8 mouse cellular contexts compared by ENCODE assay signal in genomic region chr4:133754238-133754637, GRCm38 (mm10). TPM values are rescaled to one million over a fixed set of nuclear protein-coding genes. Genes with fewer than 3 reads are reported as not detected.
DNase-seq lines count a peak whose midpoint lies in the region; ATAC-seq and TF ChIP-seq lines count a peak whose summit lies in the region.

No protein-coding gene starts in this region.

- H3K9ac ChIP-seq in kidney, embryonic 14.5 days (ENCODE audit: low read depth, low read length) = peak overlapping the region; percentile 100
- peak overlapping the region; percentile 100 for H3K9ac ChIP-seq in limb, embryonic 14.5 days (ENCODE audit: low read depth, low read length, severe bottlenecking)
- H3K9ac ChIP-seq in midbrain, postnatal 0 days (replicated peaks; ENCODE audit: low read length, poor library complexity, severe bottlenecking) = peak overlapping the region; percentile 100

- H3K27me3 ChIP-seq in C2C12 (ENCODE audit: control insufficient read depth, insufficient read depth, insufficient read length) = no peaks in the 10 kb centered on the region
- H3K27me3 ChIP-seq in heart, embryonic 10.5 days (ENCODE audit: insufficient read depth, poor library complexity, severe bottlenecking) = no peaks in the 10 kb centered on the region
- H3K27me3 ChIP-seq in kidney, embryonic 14.5 days (ENCODE audit: control insufficient read depth, insufficient read depth, low read length) = no peaks in the 10 kb centered on the region
- H3K27me3 ChIP-seq in limb, embryonic 14.5 days (ENCODE audit: control insufficient read depth, insufficient read depth, low read length) = no peaks in the 10 kb centered on the region
- no peaks in the 10 kb centered on the region for H3K27me3 ChIP-seq in midbrain, postnatal 0 days (ENCODE audit: insufficient read depth, low read length)

- peak overlapping the region; percentile 75 for H3K4me3 ChIP-seq in C2C12 (ENCODE audit: insufficient read depth, poor library complexity, severe bottlenecking)
- H3K4me3 ChIP-seq in embryonic fibroblast, embryonic 13.5 days (ENCODE audit: insufficient read depth, low read length) = peak overlapping the region; percentile 45
- peak overlapping the region; percentile 95 for H3K4me3 ChIP-seq in heart, embryonic 10.5 days
- peak overlapping the region; percentile 100 for H3K4me3 ChIP-seq in kidney, embryonic 14.5 days (ENCODE audit: low read length)
- peak overlapping the region; percentile 100 for H3K4me3 ChIP-seq in limb, embryonic 14.5 days (replicated peaks; ENCODE audit: low read length)
- peak overlapping the region; percentile 100 for H3K4me3 ChIP-seq in midbrain, postnatal 0 days (ENCODE audit: low read depth, low read length)

- no peaks in the 10 kb centered on the region for H3K9me3 ChIP-seq in heart, embryonic 10.5 days
- H3K9me3 ChIP-seq in kidney, embryonic 14.5 days (ENCODE audit: control insufficient read depth, low read length) = no peaks in the 10 kb centered on the region
- H3K9me3 ChIP-seq in limb, embryonic 14.5 days (ENCODE audit: control insufficient read depth, low read length) = no peaks in the 10 kb centered on the region
- no peaks in the 10 kb centered on the region for H3K9me3 ChIP-seq in midbrain, postnatal 0 days (ENCODE audit: low read length)

- peak overlapping the region; percentile 96 for H3K27ac ChIP-seq in embryonic fibroblast, embryonic 13.5 days (ENCODE audit: insufficient read depth, low read length)
- H3K27ac ChIP-seq in heart, embryonic 10.5 days = peak overlapping the region; percentile 100
- peak overlapping the region; percentile 100 for H3K27ac ChIP-seq in kidney, embryonic 14.5 days (ENCODE audit: low read depth, low read length)
- peak overlapping the region; percentile 100 for H3K27ac ChIP-seq in limb, embryonic 14.5 days (replicated peaks; ENCODE audit: low read depth, low read length)
- H3K27ac ChIP-seq in midbrain, postnatal 0 days (ENCODE audit: low read depth, low read length) = peak overlapping the region; percentile 98

- peak; percentile 99 for DNase-seq in brain, adult 2 months (ENCODE audit: low read depth, low spot score)
- peak; percentile 98 for DNase-seq in heart, embryonic 10.5 days (ENCODE audit: low spot score)
- DNase-seq in limb, embryonic 14.5 days (ENCODE audit: low spot score) = peak; percentile 95
- peak; percentile 97 for DNase-seq in midbrain, postnatal 0 days (ENCODE audit: low spot score)
- peak; percentile 98 to 100 for DNase-seq in spleen, postnatal 10 days (ENCODE audit: low spot score in 2 of 2)

- TF ChIP-seq POLR2A in embryonic fibroblast, embryonic 13.5 days (IDR thresholded peaks at IDR 0.05; ENCODE audit: low read depth, low read length) = peak; percentile 69
- TF ChIP-seq POLR2A in limb, embryonic 14.5 days (IDR thresholded peaks at IDR 0.05; ENCODE audit: borderline replicate concordance, extremely low read depth, insufficient read depth, insufficient read length) = peak; percentile 60; the same call in 1 of the 2 replicates

- no peak for TF ChIP-seq CTCF in C2C12 (IDR thresholded peaks at IDR 0.05; ENCODE audit: control insufficient read depth, insufficient read depth, insufficient read length)
- no peak for TF ChIP-seq CTCF in embryonic fibroblast, embryonic 13.5 days (IDR thresholded peaks at IDR 0.05; ENCODE audit: borderline replicate concordance, insufficient read depth, low read length)
- TF ChIP-seq CTCF in midbrain, postnatal 0 days (IDR thresholded peaks at IDR 0.05) = peak; percentile 4; the same call in 1 of the 2 replicates

- WGBS in heart, embryonic 10.5 days = under 1% methylated on average over 48 of the region's 50 CpGs
- under 1% methylated on average over 33 of the region's 50 CpGs for WGBS in kidney, embryonic 14.5 days
- 0% methylated on average over 22 of the region's 50 CpGs for WGBS in limb, embryonic 14.5 days
- WGBS in midbrain, postnatal 0 days = 0% methylated on average over 41 of the region's 50 CpGs

- H3K36me3 ChIP-seq in C2C12 (ENCODE audit: control insufficient read depth, insufficient read depth) = peaks cover 2% of the 10 kb centered on the region
- peaks cover 7% of the 10 kb centered on the region for H3K36me3 ChIP-seq in heart, embryonic 10.5 days
- peaks cover 3% of the 10 kb centered on the region; the same call in 1 of the 2 replicates for H3K36me3 ChIP-seq in kidney, embryonic 14.5 days (ENCODE audit: control insufficient read depth, insufficient read depth, low read length)
- peaks cover 4% of the 10 kb centered on the region for H3K36me3 ChIP-seq in limb, embryonic 14.5 days (ENCODE audit: control insufficient read depth, insufficient read depth, low read length)
- no peaks in the 10 kb centered on the region for H3K36me3 ChIP-seq in midbrain, postnatal 0 days (ENCODE audit: insufficient read depth, low read length)

- peak overlapping the region; percentile 91 for H3K4me2 ChIP-seq in kidney, embryonic 14.5 days (replicated peaks; ENCODE audit: low read depth, low read length)
- H3K4me2 ChIP-seq in limb, embryonic 14.5 days (replicated peaks; ENCODE audit: low read depth, low read length, severe bottlenecking) = peak overlapping the region; percentile 91
- H3K4me2 ChIP-seq in midbrain, postnatal 0 days (ENCODE audit: low read depth, low read length, poor library complexity, severe bottlenecking) = peak overlapping the region; percentile 92

- H3K79me3 ChIP-seq in C2C12 (ENCODE audit: low read depth) = peaks cover 33% of the 10 kb centered on the region

- H3K4me1 ChIP-seq in embryonic fibroblast, embryonic 13.5 days (ENCODE audit: control insufficient read depth, insufficient read depth, low read length) = peaks cover 15% of the 10 kb centered on the region
- peaks cover 33% of the 10 kb centered on the region for H3K4me1 ChIP-seq in heart, embryonic 10.5 days
- H3K4me1 ChIP-seq in kidney, embryonic 14.5 days (ENCODE audit: control insufficient read depth, insufficient read depth, low read length) = peaks cover 32% of the 10 kb centered on the region
- peaks cover 30% of the 10 kb centered on the region for H3K4me1 ChIP-seq in limb, embryonic 14.5 days (ENCODE audit: control insufficient read depth, insufficient read depth, low read length)
- peaks cover 16% of the 10 kb centered on the region for H3K4me1 ChIP-seq in midbrain, postnatal 0 days (ENCODE audit: insufficient read depth, low read length)

- peak overlapping the region; percentile 54 for H3ac ChIP-seq in C2C12 (ENCODE audit: control insufficient read depth, insufficient read length, low read depth)

- H3K79me2 ChIP-seq in C2C12 (ENCODE audit: control insufficient read depth, insufficient read depth) = peaks cover 52% of the 10 kb centered on the region

- ATAC-seq in kidney, embryonic 14.5 days (ENCODE audit: low FRiP score, low TSS enrichment) = peak; percentile 86
- peak; percentile 85 for ATAC-seq in limb, embryonic 14.5 days (ENCODE audit: low FRiP score, low read depth)
- ATAC-seq in midbrain, postnatal 0 days (ENCODE audit: low FRiP score) = peak; percentile 81

TF ChIP-seq in C2C12, 6 proteins besides CTCF, POLR2A, EP300 and RAD21:
- peak; percentile 55 for TF ChIP-seq MAX (IDR thresholded peaks at IDR 0.05)
- TF ChIP-seq FOSL1 (IDR thresholded peaks at IDR 0.05; ENCODE audit: insufficient read depth, low read length, poor library complexity, severe bottlenecking) = no peak
- no peak for TF ChIP-seq MYOD1 (IDR thresholded peaks at IDR 0.05; ENCODE audit: control insufficient read depth, insufficient read length, low read depth)
- no peak for TF ChIP-seq CEBPB (IDR thresholded peaks at IDR 0.05; ENCODE audit: low read depth)
TF ChIP-seq in C2C12: peak in this region for 1.

RNA-seq across cellular contexts. Expression of gene Arid1a, which starts 2.3 kb away (rescaled TPM):
- polyA plus RNA-seq in C2C12 (2012; fragmentation: generic; extraction: Trizol) = 24.7 TPM
- 43.9 and 52.1 TPM in 2 replicates for polyA plus RNA-seq in embryonic fibroblast, embryonic 13.5 days (2011; ENCODE audit: insufficient read length, low read depth, missing spikeins)
- polyA plus RNA-seq in heart, embryonic 10.5 days (2016; fragmentation: Nextera tagmentation; extraction: Ambion mirVana) = 23.8 and 31.5 TPM in 2 replicates
- 40.5 and 51.7 TPM in 2 replicates for polyA plus RNA-seq in kidney, embryonic 14.5 days (2014; fragmentation: Nextera tagmentation; extraction: Ambion mirVana)
- 70.8 and 87.1 TPM in 2 replicates for polyA plus RNA-seq in limb, embryonic 14.5 days (2012; rRNA removed)
- 33.3 and 40.8 TPM in 2 replicates for polyA plus RNA-seq in limb, embryonic 14.5 days (2014; fragmentation: Nextera tagmentation; extraction: Ambion mirVana)
- total RNA-seq in midbrain, postnatal 0 days (2014; rRNA removed) = 59.1 and 66.2 TPM in 2 replicates
- 16.7 and 19.5 TPM in 2 replicates for polyA plus RNA-seq in midbrain, postnatal 0 days (2015; fragmentation: Nextera tagmentation; extraction: Ambion mirVana)

Comparison
In these comparisons a context has a peak if more than half of its experiments do, and no peak if none do; other contexts are left out.
1. Peak in every context shown above with its lines: DNase-seq, ATAC-seq, H3K4me3 ChIP-seq and H3K27ac ChIP-seq.
2. H3K4me3 ChIP-seq: peak in every context shown above with its lines; median percentile 100 in kidney, embryonic 14.5 days; 100 in limb, embryonic 14.5 days; 100 in midbrain, postnatal 0 days; 95 in heart, embryonic 10.5 days; 75 in C2C12; 45 in embryonic fibroblast, embryonic 13.5 days.